Mouse (Mus musculus) liver, embryonic 16.5 days (tissue): ENCODE measurements around the gene Pnkp. TPM values are rescaled to one million over a fixed set of nuclear protein-coding genes. Genes with fewer than 3 reads are reported as not detected.

Experiments
- ATAC-seq: fragments of 200-750 bp; cut with Nextera tagmentation; 2 replicates; pipeline ENCODE4 v1.8.0; 2017; ENCODE audit warnings: low read depth, mild to moderate bottlenecking, moderate number of reproducible peaks, moderate library complexity
- H3K27ac ChIP-seq: fragments of 300-500 bp; sonication (generic); 2 replicates; pipeline ENCODE4 v1.5.1; 2014; ENCODE audit warnings: mild to moderate bottlenecking, low read length
- H3K27me3 ChIP-seq: fragments of 300-500 bp; sonication (generic); 2 replicates; pipeline ENCODE4 v1.6.1; 2014; ENCODE audit warnings: low read depth, low read length, mixed read lengths; ENCODE audit not compliant: control insufficient read depth, insufficient read depth
- H3K36me3 ChIP-seq: fragments of 300-500 bp; sonication (generic); 2 replicates; pipeline ENCODE4 v1.6.1; 2014; ENCODE audit warnings: mild to moderate bottlenecking; ENCODE audit not compliant: control insufficient read depth, insufficient read depth
- H3K4me1 ChIP-seq: fragments of 300-500 bp; sonication (generic); 2 replicates; pipeline ENCODE4 v1.6.1; 2014; ENCODE audit warnings: low read depth, low read length, mixed read lengths; ENCODE audit not compliant: control insufficient read depth
- H3K4me2 ChIP-seq: fragments of 300-500 bp; sonication (generic); 2 replicates; pipeline ENCODE4 v1.6.1; 2014; ENCODE audit warnings: low read depth, low read length, mixed read lengths
- H3K4me3 ChIP-seq: fragments of 300-500 bp; sonication (generic); 2 replicates; pipeline ENCODE4 v1.5.1; 2014; ENCODE audit warnings: low read depth, mild to moderate bottlenecking, low read length
- H3K9ac ChIP-seq: fragments of 300-500 bp; sonication (generic); 2 replicates; pipeline ENCODE4 v1.6.1; 2014; ENCODE audit warnings: low read depth, low read length
- H3K9me3 ChIP-seq: fragments of 300-500 bp; sonication (generic); replicated peaks from 2 replicates; pipeline ENCODE4 v1.6.1; 2016; ENCODE audit warnings: low read length; ENCODE audit not compliant: control insufficient read depth
- WGBS: fragments of 180-500 bp; shearing (Covaris S2); extraction: QIAGEN DNeasy Blood & Tissue Kit; methylation state at CpG from one replicate; pipeline ENCODE4 v1.1.7; 2014; ENCODE audit not compliant: insufficient replicate concordance; 5-methylcytosine and 5-hydroxymethylcytosine counted together
- polyA plus RNA-seq: library from polyadenylated mRNA; unstranded; fragments of >200 nt; fragmentation: Nextera tagmentation; extraction: Ambion mirVana; gene quantifications from 2 replicates; pipeline ENCODE4 v1.2.1, GENCODE M21; 2015

Gene Pnkp
- polyA plus RNA-seq, 1 experiment from 2014 or later: 24.3 TPM

GRCm38 (mm10) chr7:44814952-44815553, 41.9 kb upstream of the Pnkp start:
- no peaks in the 10 kb centered on the region for H3K27me3 ChIP-seq
- ATAC-seq: no peak
- peaks cover 40% of the 10 kb centered on the region for H3K4me1 ChIP-seq
- peaks cover 7% of the 10 kb centered on the region; the same call in 1 of the 2 replicates for H3K36me3 ChIP-seq
- peak overlapping the region; percentile 96 for H3K27ac ChIP-seq
- 45% methylated on average over 14 of the region's 14 CpGs for WGBS
- peak overlapping the region; percentile 95 for H3K4me3 ChIP-seq
- H3K9me3 ChIP-seq: no peaks in the 10 kb centered on the region
- peak overlapping the region; percentile 97 for H3K9ac ChIP-seq
- H3K4me2 ChIP-seq: peak overlapping the region; percentile 82

- Histone ChIP-seq H3K36me3 (peaks cover 7% of the 10 kb centered on the region; the same call in 1 of the 2 replicates), H3K4me1 (peaks cover 48% of the 10 kb centered on the region), H3K4me3 (peak within 1 kb of the TSS; percentile 95), H3K9me3 (no peaks in the 10 kb centered on the region), H3K4me2 (peak within 1 kb of the TSS; percentile 82), H3K27me3 (no peaks in the 10 kb centered on the region), H3K9ac (peak within 1 kb of the TSS; percentile 97), H3K27ac (peak within 1 kb of the TSS; percentile 96)
- WGBS: under 1% methylated on average over 62 of the region's 62 CpGs
- ATAC-seq: peak; percentile 85
Observed at GRCm38 (mm10) chr7:44815721-44816469, 41.0 kb upstream of the Pnkp start, which contains the start of the genes Nup62 and Il4i1. Gene Nup62 (plus strand): TSS chr7:44816088. Gene Il4i1 (plus strand): TSS chr7:44816387.

- Histone ChIP-seq H3K36me3 (peaks cover 6% of the 10 kb centered on the region; the same call in 1 of the 2 replicates), H3K4me2 (peak within 1 kb of the TSS; percentile 82), H3K9ac (peak within 1 kb of the TSS; percentile 97), H3K4me3 (peak within 1 kb of the TSS; percentile 95), H3K27me3 (no peaks in the 10 kb centered on the region), H3K27ac (peak within 1 kb of the TSS; percentile 96), H3K4me1 (peaks cover 53% of the 10 kb centered on the region), H3K9me3 (no peaks in the 10 kb centered on the region)
- WGBS: under 1% methylated on average over 48 of the region's 57 CpGs
- ATAC-seq: peak; percentile 20
Observed at GRCm38 (mm10) chr7:44816470-44817021, 40.4 kb upstream of the Pnkp start, which contains the start of gene Atf5. Gene Atf5 (minus strand): TSS chr7:44816658.

GRCm38 (mm10) chr7:44817441-44817840, 39.5 kb upstream of the Pnkp start:
- Histone ChIP-seq H3K4me1 (peaks cover 58% of the 10 kb centered on the region), H3K36me3 (peaks cover 5% of the 10 kb centered on the region; the same call in 1 of the 2 replicates), H3K4me2 (peak overlapping the region; percentile 82), H3K27ac (peak overlapping the region; percentile 96), H3K4me3 (peak overlapping the region; percentile 95), H3K9me3 (no peaks in the 10 kb centered on the region), H3K27me3 (no peaks in the 10 kb centered on the region), H3K9ac (peak overlapping the region; percentile 97)
- 18% methylated on average over 3 of the region's 3 CpGs for WGBS
- no peak for ATAC-seq

GRCm38 (mm10) chr7:44818164-44818563, 38.8 kb upstream of the Pnkp start:
- no peaks in the 10 kb centered on the region for H3K9me3 ChIP-seq
- H3K27ac ChIP-seq: peak overlapping the region; percentile 96
- 16% methylated on average over 2 of the region's 2 CpGs for WGBS
- H3K4me3 ChIP-seq: peak overlapping the region; percentile 95
- no peaks in the 10 kb centered on the region; the same call in 1 of the 2 replicates for H3K36me3 ChIP-seq
- peaks cover 64% of the 10 kb centered on the region for H3K4me1 ChIP-seq
- H3K27me3 ChIP-seq: no peaks in the 10 kb centered on the region
- no peak for ATAC-seq
- H3K9ac ChIP-seq: peak overlapping the region; percentile 97; the same call in 1 of the 2 replicates
- peak overlapping the region; percentile 82 for H3K4me2 ChIP-seq

GRCm38 (mm10) chr7:44818751-44819235, 38.1 kb upstream of the Pnkp start:
- peak overlapping the region; percentile 95 for H3K4me3 ChIP-seq
- H3K9me3 ChIP-seq: no peaks in the 10 kb centered on the region
- H3K4me1 ChIP-seq: peaks cover 71% of the 10 kb centered on the region
- peak overlapping the region; percentile 81 for H3K27ac ChIP-seq
- WGBS: 36% methylated on average over 6 of the region's 6 CpGs
- H3K27me3 ChIP-seq: no peaks in the 10 kb centered on the region
- H3K4me2 ChIP-seq: peak overlapping the region; percentile 82
- peak overlapping the region; percentile 50 for H3K9ac ChIP-seq
- ATAC-seq: no peak
- H3K36me3 ChIP-seq: no peaks in the 10 kb centered on the region; the same call in 1 of the 2 replicates

GRCm38 (mm10) chr7:44819391-44819790, 37.5 kb upstream of the Pnkp start:
- peak overlapping the region; percentile 50 for H3K9ac ChIP-seq
- H3K9me3 ChIP-seq: no peaks in the 10 kb centered on the region
- WGBS: 85% methylated on average over 2 of the region's 2 CpGs
- H3K27ac ChIP-seq: peak overlapping the region; percentile 81
- no peaks in the 10 kb centered on the region; the same call in 1 of the 2 replicates for H3K36me3 ChIP-seq
- peak overlapping the region; percentile 82 for H3K4me2 ChIP-seq
- no peak for ATAC-seq
- H3K27me3 ChIP-seq: no peaks in the 10 kb centered on the region
- H3K4me3 ChIP-seq: peak overlapping the region; percentile 95
- peaks cover 76% of the 10 kb centered on the region for H3K4me1 ChIP-seq

- ATAC-seq: peak; percentile 20
- Histone ChIP-seq H3K36me3 (no peaks in the 10 kb centered on the region), H3K27me3 (no peaks in the 10 kb centered on the region), H3K27ac (peak overlapping the region; percentile 81), H3K4me1 (peaks cover 76% of the 10 kb centered on the region), H3K4me2 (peak overlapping the region; percentile 82), H3K9me3 (no peaks in the 10 kb centered on the region), H3K9ac (peak overlapping the region; percentile 18; the same call in 1 of the 2 replicates), H3K4me3 (0 out of 2 replicates have a peak overlapping the region, but pooled peaks have one; percentile 11)
- WGBS: 29% methylated on average over 5 of the region's 5 CpGs
Observed at GRCm38 (mm10) chr7:44819863-44820262, 37.1 kb upstream of the Pnkp start.
